Mouse (Mus musculus): ENCODE results near the gene Smok3a.
"Not testable (repeated sequence)": the region's sequence is repeated elsewhere in the genome, so short reads cannot be mapped to it uniquely, and the experiment has no call there.

Smok3a gene

DNA sequence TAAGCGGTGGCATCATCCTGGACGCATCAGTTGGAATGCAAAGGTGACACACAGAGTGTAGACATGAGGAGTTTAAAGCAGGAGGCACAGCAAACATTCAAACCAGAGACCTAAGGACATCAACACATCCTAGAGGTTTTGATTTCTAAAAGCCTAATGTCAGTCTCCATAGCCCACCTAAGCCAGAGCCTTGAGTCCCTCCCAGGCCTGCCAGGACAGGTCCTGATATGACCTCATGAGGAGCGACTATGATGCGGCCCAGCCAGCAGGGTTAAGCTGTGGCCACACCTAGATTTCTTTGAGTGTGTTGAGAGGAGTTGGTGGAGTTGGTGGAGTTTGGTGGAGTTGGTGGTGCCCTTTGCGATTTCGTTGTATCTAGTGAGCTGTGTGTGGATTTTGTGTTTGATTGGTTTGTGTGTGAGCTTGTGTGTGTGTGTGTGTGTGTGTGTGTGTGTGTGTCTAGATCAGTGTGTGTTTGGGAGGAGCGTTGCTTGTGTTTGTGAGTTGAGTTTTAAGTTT, at the start of gene Smok3a, which contains the start of gene Smok3b:
Gene Smok3a (plus strand): TSS at position 301 of the 519 bp plus-strand sequence.
Gene Smok3b (plus strand): TSS at position 469 of the 519 bp plus-strand sequence.
- not testable (repeated sequence) for DNase-seq (ENCODE audit: low spot score in 2 of 2)

- no peak for DNase-seq (ENCODE audit: low spot score in 2 of 2)
Measured at GRCm38 (mm10) chr5:137973161-137973560, 47.9 kb upstream of the Smok3a start.

DNA sequence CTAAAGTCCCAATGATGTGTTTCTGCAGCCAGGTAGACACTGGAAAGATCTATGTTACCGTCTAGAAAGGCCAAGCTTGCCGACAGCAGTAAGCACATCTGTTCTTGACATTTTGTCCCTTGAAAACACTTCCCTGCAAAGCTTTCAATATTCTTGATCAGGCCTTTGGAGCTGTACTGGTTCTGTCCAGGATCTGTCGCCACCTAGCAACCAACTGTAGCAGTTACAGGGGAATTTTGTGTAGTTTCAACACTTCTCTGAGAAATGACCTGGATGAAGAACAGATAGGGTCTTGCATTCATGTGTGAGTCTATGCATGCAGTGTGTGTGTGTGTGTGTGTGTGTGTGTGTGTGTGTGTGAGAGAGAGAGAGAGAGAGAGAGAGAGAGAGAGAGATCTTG, 47.3 kb upstream of the Smok3a start:
- peak; percentile 8 to 31 for DNase-seq (ENCODE audit: low spot score in 2 of 2)

DNA sequence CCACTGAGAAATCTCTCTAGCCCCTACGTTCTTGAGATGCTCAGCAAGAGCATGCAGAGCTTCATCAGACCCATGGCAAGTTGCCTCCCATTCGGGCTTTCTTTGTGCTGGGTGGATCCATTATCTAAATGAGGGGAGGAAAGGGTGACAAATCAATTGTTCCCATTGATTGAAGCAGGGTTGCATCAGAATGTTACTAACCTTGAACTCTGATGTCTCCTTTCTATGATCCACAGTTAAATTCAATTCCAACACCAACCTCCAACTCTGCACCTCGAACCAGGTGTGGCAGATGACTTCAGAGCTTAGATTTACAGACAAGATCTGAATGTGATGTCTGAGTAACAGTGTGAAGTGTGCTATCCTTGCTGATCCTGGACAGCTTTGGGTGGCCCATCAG, 46.3 kb upstream of the Smok3a start:
- no peak for DNase-seq (ENCODE audit: low spot score in 2 of 2)

GRCm38 (mm10) chr5:137975434-137975833, 45.6 kb upstream of the Smok3a start:
- DNase-seq (ENCODE audit: low spot score in 2 of 2), result no peak

- DNase-seq (ENCODE audit: low spot score in 2 of 2), result no peak
Measured at GRCm38 (mm10) chr5:137977291-137977690, 43.8 kb upstream of the Smok3a start.

- no peak for DNase-seq (ENCODE audit: low spot score in 2 of 2)
Measured at GRCm38 (mm10) chr5:137979081-137979480, 42.0 kb upstream of the Smok3a start.

DNA sequence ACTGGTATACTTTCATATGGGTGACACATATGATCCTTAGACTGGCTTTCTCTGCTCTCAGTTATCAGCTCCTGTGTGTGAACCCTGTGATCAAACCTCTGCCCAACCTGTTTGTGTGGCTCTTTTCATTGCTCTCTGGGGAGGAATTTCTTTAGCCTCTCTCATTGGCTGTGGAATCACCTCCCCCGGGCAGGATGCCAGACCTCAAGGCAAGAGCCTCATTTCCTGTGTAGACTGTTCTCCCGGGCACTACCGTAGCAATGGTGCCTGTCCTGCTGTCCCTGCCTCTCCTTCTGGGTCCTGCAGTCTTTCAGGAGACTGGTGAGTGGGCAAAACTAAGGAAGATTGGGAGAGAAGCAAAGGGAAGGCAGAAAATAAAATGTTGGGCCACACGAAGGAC, 39.8 kb upstream of the Smok3a start, which contains the start of gene Azgp1:
Gene Azgp1 (plus strand): TSS at position 221 of the 400 bp plus-strand sequence.
- DNase-seq (ENCODE audit: low spot score in 2 of 2), result no peak

- DNase-seq (ENCODE audit: low spot score in 2 of 2), result no peak
Measured at GRCm38 (mm10) chr5:137986351-137986750, 34.7 kb upstream of the Smok3a start.

- DNase-seq (ENCODE audit: low spot score in 2 of 2), result no peak
Measured at GRCm38 (mm10) chr5:138009437-138009836, 11.6 kb upstream of the Smok3a start.

DNA sequence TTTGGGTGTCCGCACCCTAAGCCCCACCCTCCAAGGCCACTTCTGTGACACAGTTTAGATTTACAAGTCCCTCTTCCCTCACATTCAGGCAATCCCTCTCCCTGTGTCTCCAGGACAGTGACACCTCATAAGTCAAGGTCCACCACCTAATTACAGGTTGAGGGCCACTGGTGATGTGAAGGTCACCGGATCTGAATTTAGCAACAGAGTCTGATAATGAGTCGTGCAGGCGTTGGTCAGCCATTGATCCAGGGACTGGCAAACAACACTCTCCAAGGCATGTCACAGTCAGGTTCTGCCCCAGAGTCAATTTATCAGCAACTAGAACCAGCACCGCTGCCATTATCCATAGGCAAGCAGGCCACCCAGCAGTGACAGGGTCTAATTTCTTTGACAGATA, 8.7 kb upstream of the Smok3a start:
- DNase-seq (ENCODE audit: low spot score in 2 of 2), result no peak

DNA sequence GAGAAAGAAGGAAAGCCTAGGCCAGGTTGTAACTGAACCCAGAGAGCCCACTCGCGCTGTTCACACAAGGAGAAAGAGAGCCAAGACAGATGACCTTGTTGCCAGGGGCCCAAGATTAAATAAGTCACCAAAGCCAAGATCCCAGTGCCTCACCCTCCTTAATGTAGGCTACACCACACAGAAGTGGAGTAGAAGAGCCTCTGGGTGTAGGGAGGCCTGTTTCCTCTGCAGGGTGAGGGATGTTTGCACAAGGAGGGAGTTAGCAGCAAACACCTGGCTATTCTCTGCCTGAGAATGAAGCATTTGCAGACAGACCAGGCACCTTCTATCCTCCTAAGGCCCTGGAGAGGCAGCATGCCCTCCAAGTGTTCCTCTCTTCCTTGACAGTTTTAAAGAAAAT, 4.5 kb upstream of the Smok3a start:
- no peak for DNase-seq (ENCODE audit: low spot score in 2 of 2)

- DNase-seq (ENCODE audit: low spot score in 2 of 2), result no peak
Measured at GRCm38 (mm10) chr5:138016997-138017396, 4.1 kb upstream of the Smok3a start.

- not testable (repeated sequence) for DNase-seq (ENCODE audit: low spot score in 2 of 2)
Measured at GRCm38 (mm10) chr5:138019577-138019976, 1.5 kb upstream of the Smok3a start.

- DNase-seq (ENCODE audit: low spot score in 2 of 2), result not testable (repeated sequence)
Measured at GRCm38 (mm10) chr5:138052894-138053293, 31.8 kb downstream of the Smok3a start, which contains the start of gene Smok3c. TSS of gene Smok3c (plus strand) at chr5:138053194.

DNA sequence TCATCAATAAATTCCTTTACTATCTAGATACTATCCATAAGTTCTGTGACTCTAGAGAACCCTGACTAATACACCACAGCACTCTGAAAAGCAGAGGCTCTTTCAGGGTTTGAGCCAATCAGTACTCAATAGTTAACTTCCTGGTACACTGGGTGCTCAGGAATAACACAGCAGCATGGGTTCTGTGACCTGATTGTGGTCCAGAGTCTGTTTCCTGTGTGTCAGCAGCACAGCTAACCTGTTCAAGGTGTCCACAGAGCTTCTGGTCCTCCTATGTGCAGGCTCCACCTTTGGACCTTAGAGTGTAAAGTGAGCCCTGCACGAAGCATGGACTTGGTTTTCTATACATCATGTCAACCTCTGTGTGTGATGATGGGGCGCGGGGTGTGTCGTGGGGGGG, 52.7 kb downstream of the Smok3a start:
- DNase-seq (ENCODE audit: low spot score in 2 of 2), result no peak

DNA sequence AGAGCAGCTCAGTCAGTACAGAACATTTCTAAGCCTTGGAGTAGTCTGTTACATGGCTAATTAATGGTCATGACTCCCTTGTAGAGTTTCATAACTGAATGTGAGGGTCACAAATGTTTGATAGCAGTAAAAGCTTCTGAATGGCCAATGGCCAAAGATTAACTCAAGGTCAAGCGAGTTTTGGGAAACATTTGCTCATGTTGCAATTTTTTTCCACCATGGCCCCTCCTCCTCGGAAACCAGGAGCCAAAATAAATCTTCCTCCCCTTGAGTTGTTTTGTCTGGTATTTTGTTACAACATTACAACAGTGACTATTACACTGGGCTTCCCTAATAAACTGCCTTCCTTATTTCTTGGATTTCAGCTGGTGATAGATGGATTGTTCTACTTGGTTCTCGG, 54.6 kb downstream of the Smok3a start:
- DNase-seq (ENCODE audit: low spot score in 2 of 2), result no peak

GRCm38 (mm10) chr5:138076148-138076547, 55.1 kb downstream of the Smok3a start:
- DNase-seq (ENCODE audit: low spot score in 2 of 2), result no peak

GRCm38 (mm10) chr5:138080456-138080855, 59.4 kb downstream of the Smok3a start:
- DNase-seq (ENCODE audit: low spot score in 2 of 2), result no peak

DNA sequence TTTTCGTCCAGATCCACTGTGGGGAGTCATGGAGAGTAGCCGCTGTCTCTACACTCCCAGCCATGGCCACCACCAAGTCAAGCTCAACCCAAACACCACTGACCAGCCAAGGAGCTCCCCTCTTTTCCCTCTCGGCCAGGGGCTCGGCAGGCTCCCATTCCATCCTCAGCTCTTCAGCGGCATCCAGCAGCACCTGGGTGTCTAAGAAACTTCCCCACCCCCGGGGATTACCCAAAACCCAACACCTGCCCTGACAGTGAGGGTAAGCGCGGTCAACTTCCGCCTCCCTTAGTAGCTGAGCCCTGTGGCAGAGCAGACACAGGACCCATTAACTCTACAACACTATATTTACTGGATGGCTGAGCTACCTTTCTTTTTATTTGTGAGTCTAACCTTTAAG, 60.4 kb downstream of the Smok3a start:
- DNase-seq (ENCODE audit: low spot score in 2 of 2), result no peak

DNA sequence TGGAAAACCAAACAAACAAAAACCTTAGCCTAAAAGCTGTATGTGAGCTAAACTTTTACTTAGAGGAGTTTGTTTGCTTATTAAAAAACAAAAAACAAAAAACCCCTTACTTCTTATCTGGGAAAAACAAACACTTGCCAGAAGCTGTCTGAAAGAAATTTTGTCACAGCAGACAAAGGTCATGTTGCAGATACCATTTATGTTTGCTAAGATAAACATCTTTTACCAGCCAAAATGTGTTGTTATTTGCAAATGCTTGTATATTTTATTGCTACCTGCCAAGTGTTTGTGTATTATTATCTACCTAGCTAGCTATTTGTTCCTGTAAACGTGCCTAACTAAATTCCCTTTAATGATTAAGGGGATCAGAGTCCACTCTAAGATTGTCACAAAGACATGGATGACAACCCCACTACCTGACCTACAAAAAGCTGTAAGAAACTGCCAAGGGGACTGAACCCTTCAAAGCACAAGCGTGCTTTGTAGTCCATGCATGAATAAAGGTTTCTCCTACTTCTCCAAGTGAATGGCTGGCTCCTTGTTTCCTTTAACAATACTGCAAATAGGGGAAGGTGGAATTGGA, 62.3 kb downstream of the Smok3a start:
- no peak for DNase-seq (ENCODE audit: low spot score in 2 of 2)

GRCm38 (mm10) chr5:138083936-138084335, 62.9 kb downstream of the Smok3a start:
- no peak for DNase-seq (ENCODE audit: low spot score in 2 of 2)

All from right cerebral cortex, adult 2 months (tissue).